Mouse (Mus musculus) myocyte (in vitro differentiated cells): ENCODE results near the gene Rpl37.

Experiments used
- POLR2A ChIP-seq: IDR thresholded peaks from one replicate; pipeline ENCODE4 v1.6.1; 2011; ENCODE audit warnings: low read depth, mild to moderate bottlenecking, control low read depth, moderate library complexity; ENCODE audit not compliant: insufficient read length
- SRF ChIP-seq: IDR thresholded peaks from one replicate; pipeline ENCODE4 v1.6.1; 2011; ENCODE audit warnings: low read depth; ENCODE audit not compliant: control insufficient read depth, insufficient read length

DNA sequence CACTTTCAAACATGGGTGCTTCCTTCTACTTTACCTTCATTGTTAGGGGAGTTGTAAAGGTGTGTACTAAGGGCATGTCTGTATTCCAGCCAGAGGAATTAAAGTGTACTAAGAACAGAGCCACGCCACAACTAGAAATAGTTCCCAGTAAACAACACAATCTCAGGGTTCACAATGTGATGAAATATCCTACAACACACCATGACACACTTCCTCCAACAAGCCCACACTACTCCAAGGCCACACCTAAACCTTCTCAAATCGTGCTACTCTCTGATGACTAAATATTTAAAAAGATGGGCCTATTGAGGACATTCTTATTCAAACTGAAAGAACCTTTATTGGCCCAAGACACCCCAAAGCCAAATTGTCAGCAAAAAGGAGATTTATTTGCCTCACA lies 11.0 kb downstream of the Rpl37 start:
- TF ChIP-seq POLR2A (no peak), SRF (no peak)
